ENCODE assay signal across 20 mouse cellular contexts in genomic region chr5:88679341-88679740, GRCm38 (mm10). TPM values are rescaled to one million over a fixed set of nuclear protein-coding genes. Genes with fewer than 3 reads are reported as not detected.
DNase-seq lines count a peak whose midpoint lies in the region; ATAC-seq and TF ChIP-seq lines count a peak whose summit lies in the region.
"Had no signal": no experiment of that assay in that cellular context is flagged by ENCODE, and none has a peak within 500 bp of the region (broad histone marks: within the 10 kb centered on the region; RNA-seq: fewer than 3 reads in every experiment).

No protein-coding gene starts in this region.

- H3K27me3 ChIP-seq in heart, embryonic 13.5 days (replicated peaks), result no peaks in the 10 kb centered on the region
- no peaks in the 10 kb centered on the region; the same call in none of the 2 replicates for H3K27me3 ChIP-seq in ES-Bruce4 (ENCODE audit: control insufficient read depth, insufficient read depth, low read length, poor library complexity, severe bottlenecking)
- H3K27me3 ChIP-seq in intestine, embryonic 15.5 days (replicated peaks), result no peaks in the 10 kb centered on the region
- H3K27me3 ChIP-seq in liver, postnatal 0 days (ENCODE audit: insufficient read depth, low read length), result no peaks in the 10 kb centered on the region
- H3K27me3 ChIP-seq in kidney, adult 2 months (replicated peaks; ENCODE audit: control insufficient read depth, insufficient read depth, low read length), result no peaks in the 10 kb centered on the region
- H3K27me3 ChIP-seq: forebrain, embryonic 15.5 days; midbrain, embryonic 12.5 days; neural tube, embryonic 15.5 days had no signal

- no peak overlapping the region for H3K9ac ChIP-seq in heart, embryonic 13.5 days
- H3K9ac ChIP-seq in ES-Bruce4 (ENCODE audit: low read depth, poor library complexity, severe bottlenecking), result no peak overlapping the region
- H3K9ac ChIP-seq in intestine, embryonic 15.5 days, result no peak overlapping the region
- H3K9ac ChIP-seq in liver, postnatal 0 days (replicated peaks), result no peak overlapping the region
- H3K9ac ChIP-seq: forebrain, embryonic 15.5 days; midbrain, embryonic 12.5 days; neural tube, embryonic 15.5 days had no signal

- ATAC-seq in heart, embryonic 13.5 days (ENCODE audit: extremely low read depth, insufficient number of reproducible peaks, low FRiP score, low TSS enrichment), result no peak
- ATAC-seq in intestine, embryonic 15.5 days, result no peak
- ATAC-seq in liver, postnatal 0 days, result no peak
- ATAC-seq: forebrain, embryonic 15.5 days; hindbrain, postnatal 0 days had no signal

- DNase-seq in heart, postnatal 10 days, result no peak
- DNase-seq in liver, postnatal 0 days, result no peak
- no peak for DNase-seq in kidney, adult 2 months
- no peak for DNase-seq in gastrocnemius, postnatal 36 days
- DNase-seq: adrenal gland, adult 2 months; cerebellum, adult 11-12 months; cerebellum, postnatal 10 days; heart, adult 2 months; heart, postnatal 14 days; kidney, adult 18-20 months; kidney, postnatal 10 days; lung, postnatal 14 days had no signal

- no peaks in the 10 kb centered on the region for H3K9me3 ChIP-seq in heart, embryonic 13.5 days
- no peaks in the 10 kb centered on the region for H3K9me3 ChIP-seq in ES-Bruce4 (replicated peaks; ENCODE audit: control insufficient read depth, insufficient read depth, low read length, poor library complexity, severe bottlenecking)
- H3K9me3 ChIP-seq in intestine, embryonic 15.5 days, result no peaks in the 10 kb centered on the region
- H3K9me3 ChIP-seq in liver, postnatal 0 days (ENCODE audit: low read length), result no peaks in the 10 kb centered on the region
- H3K9me3 ChIP-seq: embryonic facial prominence, embryonic 10.5 days; forebrain, embryonic 15.5 days; midbrain, embryonic 12.5 days; neural tube, embryonic 15.5 days had no signal

- H3K4me2 ChIP-seq in heart, embryonic 13.5 days, result peak overlapping the region; percentile 19
- peak overlapping the region; percentile 36 for H3K4me2 ChIP-seq in intestine, embryonic 15.5 days (replicated peaks)
- H3K4me2 ChIP-seq in liver, postnatal 0 days (ENCODE audit: low read depth, low read length), result peak overlapping the region; percentile 47; the same call in 1 of the 2 replicates
- H3K4me2 ChIP-seq: forebrain, embryonic 15.5 days; midbrain, embryonic 12.5 days; neural tube, embryonic 15.5 days had no signal

- WGBS in heart, embryonic 13.5 days, result 28% methylated on average over 6 of the region's 6 CpGs
- 21% methylated on average over 6 of the region's 6 CpGs for WGBS in intestine, embryonic 15.5 days
- 45% methylated on average over 6 of the region's 6 CpGs for WGBS in liver, postnatal 0 days (ENCODE audit: insufficient replicate concordance)
- 28% methylated on average over 6 of the region's 6 CpGs for WGBS in kidney, adult 2 months

- TF ChIP-seq CTCF in ES-Bruce4 (IDR thresholded peaks at IDR 0.05; ENCODE audit: low read depth, low read length), result no peak
- no peak for TF ChIP-seq CTCF in liver, postnatal 0 days (IDR thresholded peaks at IDR 0.05; ENCODE audit: low read depth)
- TF ChIP-seq CTCF in kidney, adult 2 months (conservative IDR thresholded peaks at IDR 0.05; ENCODE audit: insufficient read depth, insufficient read length, low read depth, low read length), result no peak

- H3K27ac ChIP-seq in heart, embryonic 13.5 days (replicated peaks), result no peak overlapping the region
- no peak overlapping the region for H3K27ac ChIP-seq in ES-Bruce4 (ENCODE audit: insufficient read depth, low read length)
- no peak overlapping the region for H3K27ac ChIP-seq in intestine, embryonic 15.5 days
- H3K27ac ChIP-seq in liver, postnatal 0 days (ENCODE audit: low read depth), result 0 out of 2 replicates have a peak overlapping the region, but pooled peaks have one; percentile 7
- no peak overlapping the region for H3K27ac ChIP-seq in kidney, adult 2 months (ENCODE audit: insufficient read depth, low read depth, low read length)
- H3K27ac ChIP-seq: embryonic facial prominence, embryonic 10.5 days; forebrain, embryonic 15.5 days; heart, adult 2 months; hindbrain, postnatal 0 days; midbrain, embryonic 12.5 days; neural tube, embryonic 15.5 days had no signal

- no peak for TF ChIP-seq POLR2A in ES-Bruce4 (IDR thresholded peaks at IDR 0.05; ENCODE audit: insufficient read depth, low read length)
- no peak for TF ChIP-seq POLR2A in kidney, adult 2 months (IDR thresholded peaks at IDR 0.05; ENCODE audit: low read depth, low read length)

- H3K36me3 ChIP-seq in heart, embryonic 13.5 days, result no peaks in the 10 kb centered on the region
- H3K36me3 ChIP-seq in ES-Bruce4 (ENCODE audit: control insufficient read depth, insufficient read depth, low read length, poor library complexity, severe bottlenecking), result no peaks in the 10 kb centered on the region
- no peaks in the 10 kb centered on the region for H3K36me3 ChIP-seq in intestine, embryonic 15.5 days
- no peaks in the 10 kb centered on the region for H3K36me3 ChIP-seq in liver, postnatal 0 days (replicated peaks; ENCODE audit: insufficient read depth, low read length)
- H3K36me3 ChIP-seq in kidney, adult 2 months (ENCODE audit: control insufficient read depth, insufficient read depth, low read length), result no peaks in the 10 kb centered on the region
- H3K36me3 ChIP-seq: embryonic facial prominence, embryonic 10.5 days; forebrain, embryonic 15.5 days; midbrain, embryonic 12.5 days; neural tube, embryonic 15.5 days had no signal

- H3K4me3 ChIP-seq in heart, embryonic 13.5 days, result no peak overlapping the region
- H3K4me3 ChIP-seq in ES-Bruce4 (ENCODE audit: low read depth, low read length), result no peak overlapping the region
- no peak overlapping the region for H3K4me3 ChIP-seq in intestine, embryonic 15.5 days (replicated peaks)
- no peak overlapping the region for H3K4me3 ChIP-seq in liver, postnatal 0 days (ENCODE audit: low read depth, low read length)
- no peak overlapping the region for H3K4me3 ChIP-seq in kidney, adult 2 months (ENCODE audit: insufficient read depth, low read depth, low read length)
- H3K4me3 ChIP-seq: embryonic facial prominence, embryonic 10.5 days; forebrain, embryonic 15.5 days; heart, adult 2 months; midbrain, embryonic 12.5 days; neural tube, embryonic 15.5 days had no signal

- TF ChIP-seq EP300 in ES-Bruce4 (IDR thresholded peaks at IDR 0.05; ENCODE audit: insufficient read depth, low read depth, low read length), result peak; percentile 57; the same call in 1 of the 2 replicates
- no peak for TF ChIP-seq EP300 in liver, postnatal 0 days (IDR thresholded peaks at IDR 0.05; ENCODE audit: low read depth)

- H3K4me1 ChIP-seq in heart, embryonic 13.5 days, result peaks cover 16% of the 10 kb centered on the region
- peaks cover 3% of the 10 kb centered on the region for H3K4me1 ChIP-seq in ES-Bruce4 (ENCODE audit: control insufficient read depth, insufficient read depth, low read length)
- no peaks in the 10 kb centered on the region; the same call in 1 of the 2 replicates for H3K4me1 ChIP-seq in intestine, embryonic 15.5 days (replicated peaks)
- H3K4me1 ChIP-seq in liver, postnatal 0 days (ENCODE audit: insufficient read depth), result peaks cover 14% of the 10 kb centered on the region
- H3K4me1 ChIP-seq in kidney, adult 2 months (ENCODE audit: control insufficient read depth, insufficient read depth, low read length), result no peaks in the 10 kb centered on the region; the same call in 1 of the 2 replicates

- intact Hi-C loops in heart, postnatal 10 days (cut with DNase I), result loop anchor here (5.0 kb wide), 1 partner anchor 112 kb away; the partner anchor contains the start of gene Rufy3
- intact Hi-C loops in gastrocnemius, postnatal 36 days (cut with DNase I), result loop anchor here (5.0 kb wide), 2 partner anchors 43 to 117 kb away; partner anchors contain the start of gene Mob1b

RNA-seq across cellular contexts. Expression of gene Grsf1, which starts 3.4 kb away (rescaled TPM):
- 61.5 and 65.6 TPM in 2 replicates for polyA plus RNA-seq in heart, embryonic 13.5 days (2015; fragmentation: Nextera tagmentation; extraction: Ambion mirVana)
- 100 to 1,000 TPM; 197 to 201 TPM for total RNA-seq in heart, postnatal 10 days (2021)
- polyA plus RNA-seq in ES-Bruce4 (2011; ENCODE audit: insufficient read depth, insufficient read length, low read depth, missing spikeins), result 125 and 139 TPM in 2 replicates
- 47.2 and 47.9 TPM in 2 replicates for polyA plus RNA-seq in intestine, embryonic 15.5 days (2015; fragmentation: Nextera tagmentation; extraction: Ambion mirVana)
- polyA plus RNA-seq in liver, postnatal 0 days (2015; fragmentation: Nextera tagmentation; extraction: Ambion mirVana), result 35.9 and 42.0 TPM in 2 replicates
- 58.4 and 60.7 TPM in 2 replicates for polyA plus RNA-seq in kidney, adult 2 months (2012; rRNA removed)
- 100 to 1,000 TPM; 115 to 129 TPM for total RNA-seq in gastrocnemius, postnatal 36 days (2021)

RNA-seq across cellular contexts. Expression of gene Mob1b, which starts 41.3 kb away (rescaled TPM):
- 16.8 and 17.7 TPM in 2 replicates for polyA plus RNA-seq in heart, embryonic 13.5 days (2015; fragmentation: Nextera tagmentation; extraction: Ambion mirVana)
- 10 to 100 TPM; 52.2 to 57.3 TPM for total RNA-seq in heart, postnatal 10 days (2021)
- 22.6 and 26.1 TPM in 2 replicates for polyA plus RNA-seq in ES-Bruce4 (2011; ENCODE audit: insufficient read depth, insufficient read length, low read depth, missing spikeins)
- 9.6 and 11.4 TPM in 2 replicates for polyA plus RNA-seq in intestine, embryonic 15.5 days (2015; fragmentation: Nextera tagmentation; extraction: Ambion mirVana)
- polyA plus RNA-seq in liver, postnatal 0 days (2015; fragmentation: Nextera tagmentation; extraction: Ambion mirVana), result 5.3 and 6.2 TPM in 2 replicates
- polyA plus RNA-seq in kidney, adult 2 months (2012; rRNA removed), result 5.3 and 6.7 TPM in 2 replicates
- 10 to 100 TPM; 20.9 to 21.3 TPM for total RNA-seq in gastrocnemius, postnatal 36 days (2021)
